Mouse (Mus musculus): ENCODE measurements around the gene Jmjd1c. TPM values are rescaled to one million over a fixed set of nuclear protein-coding genes. Genes with fewer than 3 reads are reported as not detected.

Jmjd1c gene
- polyA plus RNA-seq, 1 experiment from 2014 or later: 33.5 TPM

GRCm38 (mm10) chr10:67195671-67196070 is 99.7 kb downstream of the Jmjd1c start:
- H3K9ac ChIP-seq: no peak overlapping the region
- no peaks in the 10 kb centered on the region for H3K27me3 ChIP-seq
- H3K36me3 ChIP-seq: peaks cover 11% of the 10 kb centered on the region; the same call in 1 of the 2 replicates
- no peak overlapping the region for H3K27ac ChIP-seq
- no peaks in the 10 kb centered on the region for H3K9me3 ChIP-seq (replicated peaks)
- no peak for ATAC-seq (replicated peaks; ENCODE audit: insufficient number of reproducible peaks, insufficient read depth, low FRiP score, low read depth)
- peaks cover 28% of the 10 kb centered on the region for H3K4me1 ChIP-seq (replicated peaks)
- no peak overlapping the region for H3K4me2 ChIP-seq
- 93% methylated on average over 1 of the region's 1 CpGs for WGBS
- H3K4me3 ChIP-seq: no peak overlapping the region

DNA sequence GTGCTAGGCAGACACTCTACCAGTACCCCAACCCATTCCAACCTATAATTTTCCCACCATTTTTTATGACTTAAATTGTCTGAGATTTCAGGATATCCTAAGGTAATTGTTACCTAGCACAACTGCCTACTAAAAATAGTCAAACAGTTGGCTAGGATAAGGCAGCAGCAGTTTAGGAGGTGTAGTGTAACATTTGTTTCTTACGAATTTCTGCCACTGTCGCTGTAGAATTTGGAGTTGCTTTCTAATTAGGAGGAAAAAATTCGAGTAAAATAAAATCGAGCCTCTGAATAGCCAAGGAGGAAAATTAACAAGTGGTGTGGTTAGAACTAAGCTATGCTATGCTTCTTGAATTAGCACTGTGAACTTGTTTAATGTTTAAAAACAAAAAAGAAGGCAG is 101.3 kb downstream of the Jmjd1c start:
- Histone ChIP-seq H3K9me3 (replicated peaks) (no peaks in the 10 kb centered on the region), H3K36me3 (peaks cover 9% of the 10 kb centered on the region; the same call in 1 of the 2 replicates), H3K9ac (no peak overlapping the region), H3K4me3 (no peak overlapping the region), H3K4me1 (replicated peaks) (peaks cover 28% of the 10 kb centered on the region), H3K27ac (peak overlapping the region; percentile 14; the same call in 1 of the 2 replicates), H3K27me3 (no peaks in the 10 kb centered on the region), H3K4me2 (no peak overlapping the region)
- WGBS: 66% methylated on average over 4 of the region's 4 CpGs
- no peak for ATAC-seq (replicated peaks; ENCODE audit: insufficient number of reproducible peaks, insufficient read depth, low FRiP score, low read depth)

GRCm38 (mm10) chr10:67197829-67198228 is 101.9 kb downstream of the Jmjd1c start:
- 56% methylated on average over 2 of the region's 2 CpGs for WGBS
- no peak overlapping the region for H3K4me3 ChIP-seq
- H3K27me3 ChIP-seq: no peaks in the 10 kb centered on the region
- H3K36me3 ChIP-seq: peaks cover 5% of the 10 kb centered on the region; the same call in 1 of the 2 replicates
- no peak overlapping the region for H3K27ac ChIP-seq
- peaks cover 27% of the 10 kb centered on the region for H3K4me1 ChIP-seq (replicated peaks)
- no peaks in the 10 kb centered on the region for H3K9me3 ChIP-seq (replicated peaks)
- no peak overlapping the region for H3K9ac ChIP-seq
- no peak for ATAC-seq (replicated peaks; ENCODE audit: insufficient number of reproducible peaks, insufficient read depth, low FRiP score, low read depth)
- no peak overlapping the region for H3K4me2 ChIP-seq

DNA sequence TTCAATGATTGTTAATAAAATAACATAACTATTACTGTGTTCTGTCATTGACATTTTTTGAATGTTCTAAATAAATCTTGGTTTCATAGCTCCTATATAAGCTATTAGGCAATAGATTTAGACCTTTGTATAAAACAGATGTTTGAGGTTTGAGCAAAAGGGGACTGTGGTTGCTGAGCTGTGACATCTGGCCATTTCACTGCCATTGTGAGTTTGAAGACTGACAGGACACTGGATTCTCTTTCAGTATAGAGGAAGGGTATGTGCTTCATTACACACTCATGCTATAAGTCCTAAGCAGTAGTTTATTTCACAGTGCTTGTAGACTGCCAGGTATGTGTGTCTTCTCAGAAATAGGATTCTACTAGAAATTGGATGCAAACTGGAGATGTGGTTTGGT is 105.8 kb downstream of the Jmjd1c start:
- Histone ChIP-seq H3K4me1 (replicated peaks) (peaks cover 27% of the 10 kb centered on the region), H3K27me3 (no peaks in the 10 kb centered on the region), H3K4me3 (no peak overlapping the region), H3K4me2 (no peak overlapping the region), H3K27ac (no peak overlapping the region), H3K36me3 (no peaks in the 10 kb centered on the region), H3K9ac (no peak overlapping the region), H3K9me3 (replicated peaks) (no peaks in the 10 kb centered on the region)
- ATAC-seq (replicated peaks; ENCODE audit: insufficient number of reproducible peaks, insufficient read depth, low FRiP score, low read depth): no peak

DNA sequence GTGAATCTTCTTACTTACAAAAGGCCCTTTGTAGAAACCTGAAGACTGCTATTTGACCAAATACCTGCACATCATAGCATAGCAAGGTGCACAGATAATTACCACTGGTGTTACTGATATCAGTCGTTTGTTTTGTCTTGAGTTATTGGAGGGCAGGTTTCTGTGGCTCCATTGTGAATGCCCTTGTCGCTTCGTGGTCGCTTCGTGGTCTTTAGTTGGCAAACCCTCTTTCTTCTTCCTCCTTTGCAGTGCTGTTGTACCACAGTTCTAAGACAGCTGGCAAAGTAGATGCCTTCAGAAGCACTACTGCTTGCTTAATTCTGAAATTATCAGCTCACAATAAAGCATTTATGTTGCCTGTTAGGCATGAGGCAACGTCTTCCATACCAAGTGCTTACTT is 106.5 kb downstream of the Jmjd1c start:
- Histone ChIP-seq H3K4me3 (no peak overlapping the region), H3K27ac (no peak overlapping the region), H3K9me3 (replicated peaks) (no peaks in the 10 kb centered on the region), H3K4me2 (no peak overlapping the region), H3K36me3 (no peaks in the 10 kb centered on the region), H3K27me3 (no peaks in the 10 kb centered on the region), H3K9ac (no peak overlapping the region), H3K4me1 (replicated peaks) (peaks cover 21% of the 10 kb centered on the region)
- WGBS: 80% methylated on average over 6 of the region's 6 CpGs
- no peak for ATAC-seq (replicated peaks; ENCODE audit: insufficient number of reproducible peaks, insufficient read depth, low FRiP score, low read depth)

DNA sequence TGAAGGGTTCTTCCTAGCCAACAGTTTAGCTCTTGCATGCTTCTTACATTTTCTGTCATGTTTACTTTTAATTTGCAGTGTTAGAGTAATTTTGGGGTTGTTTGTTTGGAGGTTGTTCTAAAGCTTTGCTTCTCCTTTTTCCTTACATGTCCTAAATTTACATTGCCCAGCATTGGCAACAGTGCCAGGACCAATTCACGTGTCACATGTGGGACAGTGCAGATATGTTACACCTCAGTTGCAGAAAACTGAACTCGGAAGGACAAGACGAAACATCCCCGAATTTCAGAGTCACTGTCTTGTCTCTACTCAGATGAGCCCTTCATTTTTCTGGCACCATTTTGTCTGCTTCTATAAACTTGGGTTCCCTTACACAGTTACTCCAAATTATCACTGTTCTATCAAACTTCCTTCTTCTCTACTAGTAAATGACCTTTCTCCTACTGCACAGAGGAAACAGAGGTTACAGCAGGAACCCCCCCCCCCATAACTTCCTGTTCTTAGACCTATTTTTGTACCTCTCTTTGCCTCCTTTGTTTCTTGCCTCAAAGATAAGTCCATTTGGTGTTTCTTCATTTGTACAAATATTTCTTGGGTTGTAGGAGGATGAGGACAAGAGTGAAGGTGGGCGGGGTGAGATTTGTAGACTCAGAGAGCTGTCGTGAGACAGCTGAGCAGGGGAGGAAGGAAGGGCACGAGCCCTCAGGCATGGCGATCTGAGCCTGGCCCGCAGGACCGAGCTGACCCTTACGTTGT is 108.9 kb downstream of the Jmjd1c start:
- no peaks in the 10 kb centered on the region for H3K9me3 ChIP-seq (replicated peaks)
- no peak overlapping the region for H3K4me2 ChIP-seq
- H3K4me1 ChIP-seq (replicated peaks): peaks cover 15% of the 10 kb centered on the region; the same call in 1 of the 2 replicates
- H3K36me3 ChIP-seq: no peaks in the 10 kb centered on the region
- WGBS: 64% methylated on average over 11 of the region's 11 CpGs
- H3K9ac ChIP-seq: no peak overlapping the region
- H3K27ac ChIP-seq: peak overlapping the region; percentile 45
- no peak overlapping the region for H3K4me3 ChIP-seq
- H3K27me3 ChIP-seq: no peaks in the 10 kb centered on the region
- ATAC-seq (replicated peaks; ENCODE audit: insufficient number of reproducible peaks, insufficient read depth, low FRiP score, low read depth): no peak

DNA sequence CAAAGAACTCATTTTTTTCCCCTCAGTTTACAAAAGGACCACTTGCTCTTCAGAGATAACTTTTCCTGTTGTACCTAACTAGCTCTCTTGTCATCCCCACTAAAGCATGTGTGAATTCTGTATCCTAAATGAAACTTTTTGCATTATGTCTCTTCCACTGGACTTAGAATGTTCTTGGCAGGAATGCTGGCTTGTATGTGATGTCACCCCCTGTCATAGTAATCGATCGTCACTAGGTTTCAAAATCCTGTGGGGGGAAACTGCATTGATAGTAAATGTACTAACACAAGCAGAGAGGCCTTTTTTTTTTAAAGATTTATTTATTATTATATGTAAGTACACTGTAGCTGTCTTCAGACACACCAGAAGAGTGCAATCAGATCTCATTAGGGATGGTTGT is 112.0 kb downstream of the Jmjd1c start:
- no peaks in the 10 kb centered on the region for H3K9me3 ChIP-seq (replicated peaks)
- peaks cover 10% of the 10 kb centered on the region; the same call in 1 of the 2 replicates for H3K4me1 ChIP-seq (replicated peaks)
- H3K36me3 ChIP-seq: no peaks in the 10 kb centered on the region
- no peaks in the 10 kb centered on the region for H3K27me3 ChIP-seq
- no peak overlapping the region for H3K4me2 ChIP-seq
- ATAC-seq (replicated peaks; ENCODE audit: insufficient number of reproducible peaks, insufficient read depth, low FRiP score, low read depth): no peak
- H3K4me3 ChIP-seq: no peak overlapping the region
- WGBS: 71% methylated on average over 2 of the region's 2 CpGs
- H3K9ac ChIP-seq: no peak overlapping the region
- H3K27ac ChIP-seq: no peak overlapping the region

GRCm38 (mm10) chr10:67209916-67210675 is 114.2 kb downstream of the Jmjd1c start:
- Histone ChIP-seq H3K36me3 (no peaks in the 10 kb centered on the region), H3K27me3 (no peaks in the 10 kb centered on the region), H3K9me3 (replicated peaks) (no peaks in the 10 kb centered on the region), H3K9ac (no peak overlapping the region), H3K4me2 (no peak overlapping the region), H3K4me3 (no peak overlapping the region), H3K27ac (no peak overlapping the region), H3K4me1 (replicated peaks) (peaks cover 10% of the 10 kb centered on the region)
- ATAC-seq (replicated peaks; ENCODE audit: insufficient number of reproducible peaks, insufficient read depth, low FRiP score, low read depth): no peak
- 74% methylated on average over 4 of the region's 4 CpGs for WGBS

DNA sequence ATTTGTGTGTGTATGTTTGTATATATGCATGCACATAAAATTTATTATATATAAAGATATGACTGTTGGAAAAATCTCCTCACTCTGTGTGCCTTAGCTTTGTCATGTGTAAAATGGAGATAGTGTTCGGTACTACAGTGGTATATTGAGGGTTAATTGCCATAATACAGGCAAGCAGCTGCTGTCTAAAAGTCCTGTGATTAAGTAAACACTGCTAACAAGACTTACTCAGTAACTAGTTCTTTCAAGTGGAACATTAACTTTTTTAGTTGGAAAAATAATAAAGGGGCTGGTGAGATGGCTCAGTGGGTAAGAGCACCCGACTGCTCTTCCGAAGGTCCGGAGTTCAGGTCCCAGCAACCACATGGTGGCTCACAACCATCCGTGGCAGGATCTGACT is 116.1 kb downstream of the Jmjd1c start:
- Histone ChIP-seq H3K27ac (no peak overlapping the region), H3K9me3 (replicated peaks) (no peaks in the 10 kb centered on the region), H3K36me3 (peaks cover 2% of the 10 kb centered on the region; the same call in 1 of the 2 replicates), H3K27me3 (no peaks in the 10 kb centered on the region), H3K4me1 (replicated peaks) (peaks cover 8% of the 10 kb centered on the region), H3K9ac (no peak overlapping the region), H3K4me2 (no peak overlapping the region), H3K4me3 (no peak overlapping the region)
- no peak for ATAC-seq (replicated peaks; ENCODE audit: insufficient number of reproducible peaks, insufficient read depth, low FRiP score, low read depth)
- WGBS: 94% methylated on average over 5 of the region's 5 CpGs

DNA sequence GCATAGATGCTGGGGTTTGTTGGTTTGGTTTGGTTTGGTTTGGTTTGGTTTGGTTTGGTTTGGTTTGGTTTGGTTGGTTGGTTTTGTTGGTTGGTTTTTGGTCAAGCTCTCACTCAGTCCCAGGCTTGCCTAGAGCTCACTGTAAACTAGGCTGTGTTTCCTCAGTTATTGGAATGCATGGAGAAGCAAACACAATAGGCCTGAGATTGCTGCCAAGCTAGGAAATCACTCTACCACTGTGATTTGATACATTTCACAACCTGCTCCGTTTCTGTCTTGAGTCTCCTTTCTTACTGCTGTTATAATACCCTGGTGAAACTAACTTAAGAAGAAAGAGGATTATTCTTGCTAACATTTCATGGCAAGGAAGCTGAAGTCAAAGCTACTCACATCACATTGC is 117.8 kb downstream of the Jmjd1c start:
- no peaks in the 10 kb centered on the region for H3K27me3 ChIP-seq
- 38% methylated on average over 1 of the region's 1 CpGs for WGBS
- H3K9ac ChIP-seq: no peak overlapping the region
- no peak for ATAC-seq (replicated peaks; ENCODE audit: insufficient number of reproducible peaks, insufficient read depth, low FRiP score, low read depth)
- peaks cover 9% of the 10 kb centered on the region for H3K36me3 ChIP-seq
- no peaks in the 10 kb centered on the region for H3K9me3 ChIP-seq (replicated peaks)
- H3K4me3 ChIP-seq: no peak overlapping the region
- H3K4me1 ChIP-seq (replicated peaks): peaks cover 8% of the 10 kb centered on the region
- no peak overlapping the region for H3K27ac ChIP-seq
- no peak overlapping the region for H3K4me2 ChIP-seq

- peaks cover 8% of the 10 kb centered on the region for H3K4me1 ChIP-seq (replicated peaks)
- no peak overlapping the region for H3K9ac ChIP-seq
- H3K27me3 ChIP-seq: no peaks in the 10 kb centered on the region
- no peak overlapping the region for H3K4me2 ChIP-seq
- H3K9me3 ChIP-seq (replicated peaks): no peaks in the 10 kb centered on the region
- no peak overlapping the region for H3K27ac ChIP-seq
- no peak for ATAC-seq (replicated peaks; ENCODE audit: insufficient number of reproducible peaks, insufficient read depth, low FRiP score, low read depth)
- H3K4me3 ChIP-seq: no peak overlapping the region
- H3K36me3 ChIP-seq: peaks cover 23% of the 10 kb centered on the region
- 89% methylated on average over 4 of the region's 4 CpGs for WGBS
Observed at GRCm38 (mm10) chr10:67215133-67215532, 119.2 kb downstream of the Jmjd1c start.

All from heart, embryonic 15.5 days (tissue).